Mouse (Mus musculus) kidney, adult 11 months (tissue): Measurements from ENCODE around the gene Mt2.
A peak's percentile ranks its signal among the peaks of the same experiment; 100 is the strongest.

ENCODE experiments used
- DNase-seq: peaks from one replicate; pipeline ENCODE4 v3.0.0; 2022

The Mt2 gene

DNA sequence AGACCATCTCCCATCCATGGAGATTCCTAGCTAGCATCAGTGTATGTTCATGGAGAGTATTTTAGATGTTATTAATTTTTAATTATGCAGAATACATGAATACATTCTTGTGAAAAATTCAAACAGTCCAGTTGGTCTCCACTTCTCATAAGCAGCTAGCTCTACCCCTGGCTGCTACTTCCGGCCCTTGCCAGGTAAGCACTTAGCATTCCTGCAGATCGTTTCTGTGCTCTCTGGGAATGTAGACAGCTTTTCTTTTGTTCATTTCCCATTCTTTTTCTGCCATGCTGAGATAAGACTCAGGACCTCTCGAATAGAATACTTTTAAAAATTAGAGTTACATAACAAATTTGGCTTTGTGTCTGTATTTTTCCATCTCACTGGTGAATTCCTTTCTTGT, 31.6 kb downstream of the Mt2 start:
- DNase-seq = no peak

DNA sequence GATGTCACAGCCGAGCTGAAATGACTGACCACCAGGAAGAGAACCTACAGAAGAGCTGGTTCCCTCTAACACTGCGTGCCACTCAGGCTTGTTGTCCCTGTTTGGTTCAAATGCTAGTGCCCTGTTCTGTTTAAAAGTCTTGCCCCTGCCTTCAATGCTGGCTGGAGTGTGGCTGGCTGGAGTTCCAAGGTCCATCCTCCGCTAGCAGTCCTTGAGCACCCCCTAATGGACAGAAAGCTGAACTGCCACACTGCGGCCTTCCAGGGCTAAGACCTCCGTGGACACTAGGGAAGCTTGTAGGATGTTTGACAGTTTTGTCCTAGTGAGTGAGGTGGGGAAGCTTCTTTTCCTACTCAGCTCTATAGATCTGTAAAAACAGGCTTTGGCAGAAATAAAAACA, 33.3 kb downstream of the Mt2 start:
- DNase-seq = peak; percentile 46

DNA sequence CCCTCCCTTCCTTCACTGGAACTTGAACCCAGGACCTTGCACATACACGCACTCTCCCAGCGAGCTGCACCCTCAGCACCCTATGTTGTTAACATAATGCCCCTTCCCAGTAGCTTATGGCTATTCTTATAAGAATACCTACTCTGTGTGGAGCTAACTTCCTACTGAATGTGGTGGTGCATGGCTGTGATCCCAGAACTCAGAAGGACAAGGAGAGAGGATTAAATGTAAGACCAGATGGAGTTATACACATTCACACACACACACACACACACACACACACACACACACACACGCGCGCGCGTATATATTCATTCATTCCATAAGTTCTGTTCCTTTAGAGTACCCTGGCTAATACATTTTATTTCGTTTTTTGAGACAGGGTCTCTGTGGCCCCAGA, 33.8 kb downstream of the Mt2 start:
- DNase-seq = no peak

DNA sequence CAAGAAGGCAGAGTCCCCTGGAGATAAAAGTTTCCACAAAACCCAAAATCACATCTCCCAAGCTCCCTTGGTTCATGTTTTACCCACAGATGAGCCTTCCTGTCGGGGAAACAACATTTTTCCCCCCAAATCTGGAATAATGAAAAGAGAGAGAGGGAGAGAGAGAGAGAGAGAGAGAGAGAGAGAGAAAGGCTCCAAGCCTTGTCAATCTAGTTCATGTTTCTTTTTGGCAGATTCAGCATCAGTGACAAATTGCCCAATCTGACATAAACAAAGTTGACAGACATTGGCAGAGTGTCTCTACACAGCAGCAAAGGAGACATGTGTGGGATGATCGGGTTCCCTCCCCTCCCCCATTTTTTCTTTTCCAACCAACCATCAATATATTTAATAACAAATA, 35.0 kb downstream of the Mt2 start:
- DNase-seq = no peak

DNA sequence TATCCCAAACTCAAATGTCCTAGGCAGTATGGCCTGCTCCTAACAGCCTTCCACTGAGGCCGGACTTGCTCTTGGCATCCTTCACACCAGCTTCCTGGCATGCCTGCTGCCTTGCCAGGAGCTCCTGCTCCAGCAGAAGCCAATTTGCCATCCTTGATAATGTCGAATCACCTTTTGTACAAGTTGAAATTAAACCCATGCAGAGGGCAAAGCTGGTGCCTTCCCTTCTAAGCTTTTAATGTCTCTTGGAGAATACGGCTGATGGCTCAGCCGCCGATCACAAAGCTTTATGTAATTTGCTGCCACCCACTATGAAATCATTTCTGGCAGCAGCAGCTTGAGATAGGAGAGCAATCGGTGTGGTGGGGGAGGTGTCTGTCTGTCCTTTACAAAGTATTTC, 37.2 kb downstream of the Mt2 start:
- no peak for DNase-seq

DNA sequence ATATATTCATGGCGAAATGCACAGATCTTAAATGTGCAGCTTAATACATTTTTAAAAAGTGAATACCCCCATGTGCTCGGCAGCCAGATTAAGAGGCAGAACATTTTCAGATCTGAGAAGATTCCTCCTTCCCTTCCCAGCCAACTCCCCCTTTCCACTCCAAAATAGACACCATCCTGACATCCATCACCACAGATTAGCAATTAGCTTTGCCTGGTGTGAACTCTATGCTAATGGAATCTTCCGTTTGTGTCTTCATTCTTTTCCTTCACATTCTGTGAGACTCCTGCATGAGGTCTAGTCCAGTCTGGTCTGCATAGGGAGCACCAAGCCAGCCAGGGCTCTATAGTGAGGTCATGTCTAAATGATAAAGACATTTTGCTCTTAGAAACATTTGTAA, 37.8 kb downstream of the Mt2 start:
- DNase-seq = no peak

DNA sequence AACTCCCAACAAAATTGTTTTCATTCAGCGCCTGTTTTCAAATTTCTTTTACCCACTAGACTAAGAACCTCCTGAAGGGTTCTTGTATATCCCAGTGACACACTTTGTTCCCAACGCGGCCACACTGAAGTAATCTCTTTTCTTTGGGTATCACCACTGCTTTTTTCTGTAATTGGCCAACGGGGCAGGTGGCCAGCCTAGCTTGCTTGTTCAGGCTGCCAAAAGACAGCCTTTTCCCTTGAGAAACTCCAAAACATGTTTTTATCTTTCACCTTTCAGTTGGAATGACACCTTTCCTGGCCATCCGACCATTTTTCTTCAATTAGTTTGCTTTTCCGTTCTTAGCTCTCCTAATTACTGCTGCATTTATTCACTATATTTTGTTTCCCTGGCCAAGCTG, 41.4 kb downstream of the Mt2 start:
- no peak for DNase-seq

DNA sequence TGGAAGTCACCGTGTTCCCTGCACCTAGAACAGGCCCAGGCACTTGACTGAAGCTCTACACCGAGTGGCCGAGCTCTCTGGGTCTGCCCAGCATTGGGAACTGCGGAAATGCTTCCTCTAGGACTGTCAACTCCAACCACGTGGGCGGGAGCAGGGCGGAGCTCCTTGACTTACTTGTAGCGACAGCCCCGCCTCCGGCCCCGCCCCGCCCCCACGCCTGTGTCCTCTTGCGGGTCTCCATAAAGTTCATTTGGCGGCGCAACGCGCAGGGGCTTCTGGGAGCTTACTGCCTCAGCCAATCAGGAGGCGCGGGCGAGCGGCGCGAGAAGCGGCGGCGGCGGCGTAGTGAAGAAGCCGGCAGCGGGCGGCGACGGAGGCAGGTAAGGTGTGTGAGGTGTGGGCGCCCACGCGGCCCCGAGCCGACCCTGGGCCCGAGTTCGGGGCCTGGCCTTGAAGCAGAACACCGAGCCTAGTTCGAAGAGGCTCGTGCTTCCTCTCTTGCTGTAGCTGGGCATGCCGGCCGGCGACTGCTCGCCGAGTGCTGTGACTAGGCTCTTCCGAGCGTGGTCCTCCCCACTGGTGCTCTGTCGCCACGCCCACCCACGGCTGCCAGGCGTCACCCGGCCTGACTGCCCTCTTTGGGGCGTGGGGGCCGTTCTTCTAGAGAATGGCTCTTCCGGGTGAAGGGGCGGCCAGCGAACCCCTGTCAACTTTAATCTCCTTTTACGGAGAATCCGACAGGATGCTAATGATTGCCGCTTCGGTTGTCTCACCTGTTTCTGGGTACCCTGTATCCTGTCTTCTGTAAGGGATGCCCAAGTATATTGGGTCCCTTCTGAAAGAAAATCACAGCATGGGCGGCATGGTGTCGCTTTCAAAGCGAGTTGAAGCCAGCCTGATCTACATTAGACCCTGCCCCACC, 42.0 kb downstream of the Mt2 start, which contains the start of gene Nup93:
TSS of gene Nup93 (plus strand) at position 313 of the 922 bp plus-strand sequence.
- peak; percentile 99 for DNase-seq
